Mouse (Mus musculus): Measurements from ENCODE around the gene Khdc4.

GRCm38 (mm10) chr3:88643078-88643477 is 42.5 kb upstream of the Khdc4 start:
- no peak for TF ChIP-seq CTCF (conservative IDR thresholded peaks at IDR 0.05; ENCODE audit: low read length)
- no peak for TF ChIP-seq POU5F1 (IDR thresholded peaks at IDR 0.05; ENCODE audit: borderline replicate concordance, low read length)
